Mouse (Mus musculus) ES-E14 (cell line): ENCODE measurements at regions not wholly inside any gene's neighbourhood (a gene's known extent, or its start where the extent isn't known, plus 50 kb on each side); places are given as distances from the start of the nearest gene placed in this dataset.

Experiments
- DNase-seq: peaks from one replicate; pipeline ENCODE4 v3.0.0-alpha.2; 2013; ENCODE audit warnings: low read depth, low spot score
- H3K27ac ChIP-seq: 2 replicates; pipeline ENCODE4 v1.5.1; 2012; ENCODE audit warnings: low read depth, mild to moderate bottlenecking, low read length, moderate library complexity, mixed read lengths; ENCODE audit not compliant: poor library complexity, insufficient read depth, severe bottlenecking
- H3K36me3 ChIP-seq: 2 replicates; pipeline ENCODE4 v1.6.1; 2012; ENCODE audit warnings: mild to moderate bottlenecking, low read length, moderate library complexity, mixed read lengths; ENCODE audit not compliant: control insufficient read depth, poor library complexity, insufficient read depth, severe bottlenecking
- H3K4me1 ChIP-seq, 2 experiments: fragments of 150-350 bp in 1 of 2; sonication (generic) in 1 of 2; 2 replicates each; pipeline ENCODE4 v1.6.1; 2012; ENCODE audit warnings: low read length in 2 of 2, mild to moderate bottlenecking in 1 of 2, mixed read lengths in 1 of 2; ENCODE audit not compliant: control insufficient read depth in 2 of 2, insufficient read depth in 2 of 2, poor library complexity in 1 of 2
- H3K4me3 ChIP-seq, 2 experiments: fragments of 150-350 bp in 1 of 2; sonication (generic) in 1 of 2; 2 replicates each; pipeline ENCODE4 v1.5.1; 2012; ENCODE audit warnings: low read length in 2 of 2, low read depth in 1 of 2, mild to moderate bottlenecking in 1 of 2, mixed read lengths in 1 of 2; ENCODE audit not compliant: insufficient read depth in 1 of 2, poor library complexity in 1 of 2, severe bottlenecking in 1 of 2
- H3K9ac ChIP-seq: 2 replicates; pipeline ENCODE4 v1.6.1; 2012; ENCODE audit warnings: low read depth, mild to moderate bottlenecking, low read length, mixed read lengths; ENCODE audit not compliant: poor library complexity, insufficient read depth, severe bottlenecking
- H3K9me3 ChIP-seq: fragments of 150-350 bp; sonication (generic); 2 replicates; pipeline ENCODE4 v1.6.1; 2012; ENCODE audit warnings: low read depth, mild to moderate bottlenecking, low read length; ENCODE audit not compliant: control insufficient read depth, insufficient read depth
- CHD2 ChIP-seq: IDR thresholded peaks from 2 replicates; pipeline ENCODE4 v1.6.1; 2014; ENCODE audit warnings: mild to moderate bottlenecking, low read depth, low read length, inconsistent platforms
- HCFC1 ChIP-seq: IDR thresholded peaks from 2 replicates; pipeline ENCODE4 v1.6.1; 2012; ENCODE audit warnings: low read length, inconsistent platforms, borderline replicate concordance; ENCODE audit not compliant: insufficient read depth
- MAFK ChIP-seq: IDR thresholded peaks from 2 replicates; pipeline ENCODE4 v1.6.1; 2014; ENCODE audit warnings: mild to moderate bottlenecking, low read depth, low read length, inconsistent platforms; ENCODE audit not compliant: insufficient read depth
- ZC3H11A ChIP-seq: IDR thresholded peaks from 2 replicates; pipeline ENCODE4 v1.6.1; 2012; ENCODE audit warnings: low read depth, mild to moderate bottlenecking, inconsistent platforms, low read length, borderline replicate concordance
- ZNF384 ChIP-seq: IDR thresholded peaks from 2 replicates; pipeline ENCODE4 v1.6.1; 2012; ENCODE audit warnings: low read depth, low read length, inconsistent platforms
- in situ Hi-C, 2 experiments: fragments of 600-800 bp; cut with MboI; formaldehyde crosslinking; loops; one replicate each; pipeline ENCODE4 v1.15.1; 2025; ENCODE audit warnings: low sequenced_read_pairs in 2 of 2, inconsistent platforms in 1 of 2; ENCODE audit not compliant: unreplicated experiment in 2 of 2

DNA sequence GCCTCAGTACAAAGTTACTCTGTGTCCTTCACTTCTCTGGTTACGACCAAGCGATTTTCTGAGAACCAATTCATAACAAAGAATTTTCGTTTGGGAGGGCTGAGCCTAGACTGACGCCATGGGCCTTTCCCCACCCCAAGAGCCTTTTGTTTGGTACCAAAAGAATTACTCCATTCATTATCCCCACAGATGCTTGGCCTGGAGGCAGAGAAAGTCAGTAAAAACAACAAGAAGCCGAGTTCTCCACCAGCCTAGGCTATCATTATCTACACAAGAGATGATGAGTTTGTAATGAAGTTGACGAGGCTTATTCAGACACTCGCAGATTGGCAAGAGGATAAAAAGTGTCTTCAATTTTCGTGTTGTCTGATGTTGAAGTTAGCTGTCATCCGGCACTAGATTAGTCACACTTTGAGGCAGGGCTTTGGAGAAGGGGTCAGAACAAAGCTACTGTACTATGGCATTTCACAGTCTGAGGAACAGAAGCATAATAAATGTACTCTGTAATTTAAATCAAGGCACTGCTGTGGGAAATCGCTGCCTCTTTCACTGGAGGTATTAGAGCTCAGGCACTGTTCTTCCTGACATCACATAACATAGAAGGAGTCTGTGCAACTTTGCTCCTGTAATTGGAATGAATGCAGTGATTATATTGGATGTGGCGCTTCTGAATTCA lies 296.9 kb upstream of the Fign start:
- Histone ChIP-seq H3K36me3 (no peaks in the 10 kb centered on the region), H3K4me1 (peaks cover 0 to 2% of the 10 kb centered on the region in 2 experiments; a peak in 1 of 4 replicates), H3K4me3 (no peak overlapping the region), H3K9ac (no peak overlapping the region), H3K27ac (no peak overlapping the region), H3K9me3 (no peaks in the 10 kb centered on the region)
- no peak for DNase-seq
- in situ Hi-C loops = no loop called here
- TF ChIP-seq ZC3H11A (no peak), CHD2 (no peak), HCFC1 (no peak), MAFK (no peak), ZNF384 (no peak)

DNA sequence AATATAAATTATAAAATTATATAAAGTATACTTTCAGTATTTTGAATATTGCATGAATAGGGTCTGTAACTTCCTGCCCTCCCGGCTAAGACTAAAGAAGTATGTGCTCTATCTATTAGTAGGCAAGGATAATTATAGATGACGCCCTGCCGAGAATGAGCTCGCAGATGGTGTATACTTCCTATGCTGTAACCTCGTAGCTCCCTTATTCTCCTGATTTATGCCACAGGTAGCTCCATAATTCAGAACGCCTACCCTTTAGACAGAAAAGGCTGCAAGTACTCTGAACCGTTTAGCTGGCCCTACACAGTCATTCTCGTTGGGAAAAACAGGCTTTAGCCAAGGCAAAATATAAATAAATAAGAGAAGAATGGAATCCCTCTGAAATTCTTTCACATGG lies 296.4 kb upstream of the Fign start:
- Histone ChIP-seq H3K4me3 (no peak overlapping the region), H3K9ac (no peak overlapping the region), H3K36me3 (no peaks in the 10 kb centered on the region), H3K9me3 (no peaks in the 10 kb centered on the region), H3K27ac (no peak overlapping the region), H3K4me1 (peaks cover 0 to 2% of the 10 kb centered on the region in 2 experiments; a peak in 1 of 4 replicates)
- in situ Hi-C loops = no loop called here
- no peak for TF ChIP-seq ZNF384
- TF ChIP-seq HCFC1 = no peak
- TF ChIP-seq CHD2 = no peak
- no peak for TF ChIP-seq MAFK
- TF ChIP-seq ZC3H11A = no peak
- DNase-seq = no peak

DNA sequence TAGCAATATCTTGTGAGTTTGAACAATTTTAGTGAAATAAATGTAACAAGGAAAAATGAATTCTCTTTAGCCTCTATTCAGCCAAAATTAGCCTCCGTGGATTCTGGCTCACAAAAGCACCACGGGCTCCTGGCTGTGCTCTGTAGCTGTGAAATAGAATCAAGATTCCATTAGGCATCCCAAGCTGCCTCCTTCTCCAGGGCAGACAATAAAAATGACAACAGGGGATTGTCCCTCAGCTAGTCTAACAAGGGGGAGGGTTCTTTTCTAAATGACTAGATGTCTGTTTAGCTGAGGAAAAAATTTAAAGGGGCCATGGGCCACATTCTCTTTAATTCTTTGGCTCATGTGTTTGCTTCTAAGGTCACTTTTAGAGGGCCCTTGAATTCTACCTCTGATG lies 272.0 kb upstream of the Fign start:
- Histone ChIP-seq H3K4me3 (no peak overlapping the region), H3K27ac (no peak overlapping the region), H3K9ac (no peak overlapping the region), H3K36me3 (no peaks in the 10 kb centered on the region), H3K4me1 (no peaks in the 10 kb centered on the region), H3K9me3 (no peaks in the 10 kb centered on the region)
- no peak for DNase-seq
- in situ Hi-C loops = no loop called here
- TF ChIP-seq ZNF384 (no peak), HCFC1 (no peak), CHD2 (no peak), MAFK (no peak), ZC3H11A (no peak)

DNA sequence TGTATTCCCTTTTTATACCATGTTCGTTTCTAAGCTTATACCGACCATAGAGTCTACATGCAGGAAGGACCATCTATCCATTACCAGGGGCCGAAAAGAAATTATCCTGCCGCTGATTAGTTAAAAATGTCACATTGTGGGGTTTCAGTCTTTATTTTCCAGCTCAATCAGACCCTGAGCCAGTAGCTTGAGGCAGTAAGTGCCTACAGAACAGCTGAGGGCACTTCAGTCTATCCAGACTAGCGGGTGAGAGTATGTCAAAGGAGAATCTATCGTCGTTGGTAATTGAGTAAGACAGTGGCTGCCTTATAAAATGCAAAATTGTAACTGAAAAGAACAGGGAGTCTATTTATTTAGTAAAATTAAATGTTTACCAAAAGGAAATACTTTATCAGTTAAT lies 269.4 kb upstream of the Fign start:
- H3K27ac ChIP-seq = no peak overlapping the region
- in situ Hi-C loops = no loop called here
- no peaks in the 10 kb centered on the region for H3K4me1 ChIP-seq
- H3K4me3 ChIP-seq = no peak overlapping the region
- TF ChIP-seq CHD2 (no peak), MAFK (no peak), HCFC1 (no peak), ZC3H11A (no peak), ZNF384 (no peak)
- H3K9ac ChIP-seq = no peak overlapping the region
- no peak for DNase-seq
- no peaks in the 10 kb centered on the region for H3K36me3 ChIP-seq
- no peaks in the 10 kb centered on the region for H3K9me3 ChIP-seq

DNA sequence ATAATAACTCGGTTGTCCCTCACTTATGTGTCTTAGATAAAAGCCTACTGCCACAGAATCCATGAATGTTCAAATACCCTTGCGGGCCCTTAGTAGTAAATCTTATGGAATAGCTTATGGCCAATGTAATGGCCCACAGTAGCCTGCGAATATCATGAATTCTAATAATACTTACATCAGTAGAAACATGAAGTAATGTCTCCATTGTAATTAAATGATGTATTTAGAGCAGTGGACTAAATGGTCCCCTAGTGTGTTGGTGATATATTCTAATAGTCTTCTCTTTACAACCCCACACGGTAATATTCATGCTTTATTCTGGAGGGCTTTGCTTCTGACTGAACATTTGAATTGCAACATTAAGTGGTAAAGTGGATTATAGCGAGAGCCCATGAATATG lies 268.7 kb upstream of the Fign start:
- H3K9ac ChIP-seq = no peak overlapping the region
- in situ Hi-C loops = no loop called here
- TF ChIP-seq HCFC1 = no peak
- TF ChIP-seq MAFK = no peak
- TF ChIP-seq ZC3H11A = no peak
- TF ChIP-seq CHD2 = no peak
- no peak for TF ChIP-seq ZNF384

More for the DNA sequence above, 268.7 kb upstream of the Fign start:
- no peak overlapping the region for H3K27ac ChIP-seq
- H3K4me3 ChIP-seq = no peak overlapping the region
- no peak for DNase-seq
- H3K4me1 ChIP-seq = no peaks in the 10 kb centered on the region
- no peaks in the 10 kb centered on the region for H3K9me3 ChIP-seq
- no peaks in the 10 kb centered on the region for H3K36me3 ChIP-seq
